Mouse (Mus musculus) v-Abl transformed pro-B cells (cell line): ENCODE results near the gene Slc25a28.

Experiments used
- in situ Hi-C, 2 experiments: fragments of 400-800 bp; cut with MboI; formaldehyde crosslinking; loops; one replicate each; pipeline ENCODE4 v1.15.1; 2025; ENCODE audit not compliant: unreplicated experiment in 2 of 2

The Slc25a28 gene

GRCm38 (mm10) chr19:43614341-43615073 lies 60.2 kb downstream of the Slc25a28 start:
- in situ Hi-C loops, result no loop called here
